Mouse (Mus musculus) ES-Bruce4 (cell line): ENCODE data around the gene Hlx.

Experiments
- CTCF ChIP-seq: IDR thresholded peaks from one replicate; pipeline ENCODE4 v1.8.1; 2011; ENCODE audit warnings: low read depth, low read length
- EP300 ChIP-seq: IDR thresholded peaks from 2 replicates; pipeline ENCODE4 v1.6.1; 2011; ENCODE audit warnings: low read depth, low read length; ENCODE audit not compliant: insufficient read depth
- POLR2A ChIP-seq: IDR thresholded peaks from one replicate; pipeline ENCODE4 v1.8.1; 2011; ENCODE audit warnings: low read length; ENCODE audit not compliant: insufficient read depth

GRCm38 (mm10) chr1:184717691-184718200 lies 14.7 kb downstream of the Hlx start:
- TF ChIP-seq POLR2A, result no peak
- TF ChIP-seq EP300, result no peak
- no peak for TF ChIP-seq CTCF
